Mouse (Mus musculus) kidney, adult 2 months (tissue): ENCODE measurements at regions not wholly inside any gene's neighbourhood (a gene's known extent, or its start where the extent isn't known, plus 50 kb on each side); places are given as distances from the start of the nearest gene placed in this dataset.
A peak's percentile ranks its signal among the peaks of the same experiment; 100 is the strongest.

Experiments used
- DNase-seq: peaks from one replicate; pipeline ENCODE4 v3.0.0; 2021
- H3K27ac ChIP-seq: fragments of 200-500 bp; 2 replicates; pipeline ENCODE4 v1.5.1; 2012; ENCODE audit warnings: low read depth, low read length, control low read depth, inconsistent platforms; ENCODE audit not compliant: insufficient read depth
- H3K27me3 ChIP-seq: fragments of 200-500 bp; replicated peaks from 2 replicates; pipeline ENCODE4 v1.6.1; 2012; ENCODE audit warnings: mild to moderate bottlenecking, moderate library complexity, low read length, inconsistent platforms; ENCODE audit not compliant: control insufficient read depth, insufficient read depth
- H3K36me3 ChIP-seq: fragments of 200-500 bp; 2 replicates; pipeline ENCODE4 v1.6.1; 2012; ENCODE audit warnings: mild to moderate bottlenecking, moderate library complexity, low read length, inconsistent platforms; ENCODE audit not compliant: control insufficient read depth, insufficient read depth
- H3K4me1 ChIP-seq: fragments of 200-500 bp; 2 replicates; pipeline ENCODE4 v1.6.1; 2011; ENCODE audit warnings: low read length; ENCODE audit not compliant: control insufficient read depth, insufficient read depth
- H3K4me3 ChIP-seq: fragments of 200-500 bp; 2 replicates; pipeline ENCODE4 v1.5.1; 2011; ENCODE audit warnings: mild to moderate bottlenecking, low read depth, low read length, control low read depth; ENCODE audit not compliant: insufficient read depth
- CTCF ChIP-seq: fragments of 200-500 bp; conservative IDR thresholded peaks from 2 replicates; pipeline ENCODE4 v1.5.1; 2011; ENCODE audit warnings: low read depth, mild to moderate bottlenecking, control low read depth, low read length, moderate library complexity, mixed read lengths; ENCODE audit not compliant: insufficient read depth, insufficient read length
- POLR2A ChIP-seq: fragments of 200-500 bp; IDR thresholded peaks from one replicate; pipeline ENCODE4 v1.6.1; 2011; ENCODE audit warnings: low read depth, low read length, control low read depth
- WGBS: fragments of 180-500 bp; shearing (Covaris S2); methylation state at CpG from one replicate; pipeline ENCODE4 v1.1.7; 2018; 5-methylcytosine and 5-hydroxymethylcytosine counted together

- Histone ChIP-seq H3K4me1 (no peaks in the 10 kb centered on the region), H3K27me3 (no peaks in the 10 kb centered on the region; the same call in 1 of the 2 replicates), H3K27ac (no peak overlapping the region), H3K4me3 (no peak overlapping the region), H3K36me3 (no peaks in the 10 kb centered on the region)
- 33% methylated on average over 2 of the region's 2 CpGs for WGBS
- no peak for DNase-seq
- no peak for TF ChIP-seq POLR2A
- no peak for TF ChIP-seq CTCF
These were observed 59.9 kb upstream of the Tmco5 start for GRCm38 (mm10) chr2:116818550-116818949.

DNA sequence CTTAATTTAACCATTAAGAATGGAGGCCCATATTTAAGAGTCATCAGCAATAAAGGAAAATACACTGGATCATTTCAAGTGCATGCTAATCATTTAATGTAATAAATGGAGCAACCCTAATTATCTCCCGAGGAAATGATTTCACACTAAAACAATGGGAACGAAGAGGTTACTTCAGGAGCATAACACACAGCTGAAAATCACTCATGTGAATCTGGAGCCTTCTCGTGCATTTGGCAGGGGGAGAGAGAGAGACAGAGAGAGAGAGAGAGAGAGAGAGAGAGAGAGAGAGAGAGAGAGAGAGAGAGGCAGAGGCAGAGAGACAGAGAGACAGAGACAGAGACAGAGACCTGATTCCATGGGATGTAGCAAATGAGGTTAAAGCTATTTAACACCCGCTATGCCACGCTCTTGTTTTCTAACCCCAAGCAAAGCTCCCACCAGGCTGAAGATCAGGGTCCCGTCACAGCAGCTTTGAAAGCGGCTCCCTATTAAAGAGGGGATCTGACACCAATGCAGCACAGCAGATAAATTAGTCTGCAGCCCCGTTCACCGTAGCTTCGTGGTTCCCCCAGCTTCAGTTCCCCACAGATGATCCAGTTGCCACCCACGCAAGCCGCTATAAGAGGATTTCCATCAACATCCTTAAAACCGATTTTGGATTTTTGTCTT lies 59.3 kb upstream of the Tmco5 start:
- Histone ChIP-seq H3K4me1 (no peaks in the 10 kb centered on the region), H3K27me3 (no peaks in the 10 kb centered on the region; the same call in 1 of the 2 replicates), H3K36me3 (no peaks in the 10 kb centered on the region), H3K4me3 (no peak overlapping the region), H3K27ac (no peak overlapping the region)
- WGBS: 43% methylated on average over 13 of the region's 13 CpGs
- no peak for TF ChIP-seq CTCF
- no peak for TF ChIP-seq POLR2A
- no peak for DNase-seq

DNA sequence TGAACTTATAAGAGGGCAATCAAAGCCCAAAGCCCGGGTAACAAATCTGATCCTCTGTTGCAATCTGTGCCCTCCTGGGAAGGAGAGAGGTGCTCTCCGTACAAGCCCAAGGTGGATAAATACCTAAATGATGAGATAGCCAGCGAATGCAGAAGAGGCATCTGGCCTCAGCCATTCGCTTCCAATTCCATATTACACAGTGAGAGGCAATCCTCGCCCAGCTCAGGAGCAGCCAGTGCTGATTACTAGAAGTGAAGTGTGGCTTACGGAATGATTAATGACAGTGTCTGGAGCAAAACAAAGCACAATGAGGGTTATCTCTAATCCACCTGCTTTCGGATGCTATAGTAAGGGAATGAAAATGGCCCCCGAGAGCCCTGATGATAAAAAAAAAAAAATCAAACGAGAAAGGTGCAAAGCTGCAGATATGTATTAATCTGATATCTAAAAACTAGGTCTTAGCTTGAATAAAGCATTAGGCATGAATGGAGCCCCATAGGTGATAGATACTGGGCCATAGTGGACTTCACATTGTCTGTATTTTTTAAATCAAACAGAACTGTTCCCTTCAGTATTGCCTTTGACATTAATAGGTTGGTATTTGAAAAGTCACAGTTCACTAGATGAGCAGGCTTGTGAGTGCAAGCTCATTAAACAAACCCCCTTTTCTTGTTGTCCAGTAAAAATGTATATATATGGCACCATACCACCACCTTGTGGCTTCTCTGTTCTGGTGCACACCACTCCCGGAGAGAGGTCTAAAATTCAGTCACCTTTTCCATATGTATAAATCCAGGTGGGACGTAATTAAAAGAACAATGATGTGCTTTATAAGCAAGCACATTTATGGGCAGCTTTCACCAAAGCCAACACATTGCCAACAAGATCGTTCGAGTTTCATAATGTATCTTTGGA lies 57.4 kb upstream of the Tmco5 start:
- 57% methylated on average over 13 of the region's 13 CpGs for WGBS
- no peak overlapping the region for H3K4me3 ChIP-seq
- H3K4me1 ChIP-seq: no peaks in the 10 kb centered on the region
- no peak overlapping the region for H3K27ac ChIP-seq
- H3K27me3 ChIP-seq: no peaks in the 10 kb centered on the region; the same call in 1 of the 2 replicates
- peak; percentile 7 for DNase-seq
- 0 out of 2 replicates have a peak, but pooled peaks have one; percentile 19 for TF ChIP-seq CTCF
- TF ChIP-seq POLR2A: no peak
- H3K36me3 ChIP-seq: no peaks in the 10 kb centered on the region
